Mouse (Mus musculus) kidney, adult 18-20 months (tissue): ENCODE results near the gene Auts2.

Experiments
- DNase-seq: peaks from one replicate; pipeline ENCODE4 v3.0.0; 2021

Gene Auts2

DNA sequence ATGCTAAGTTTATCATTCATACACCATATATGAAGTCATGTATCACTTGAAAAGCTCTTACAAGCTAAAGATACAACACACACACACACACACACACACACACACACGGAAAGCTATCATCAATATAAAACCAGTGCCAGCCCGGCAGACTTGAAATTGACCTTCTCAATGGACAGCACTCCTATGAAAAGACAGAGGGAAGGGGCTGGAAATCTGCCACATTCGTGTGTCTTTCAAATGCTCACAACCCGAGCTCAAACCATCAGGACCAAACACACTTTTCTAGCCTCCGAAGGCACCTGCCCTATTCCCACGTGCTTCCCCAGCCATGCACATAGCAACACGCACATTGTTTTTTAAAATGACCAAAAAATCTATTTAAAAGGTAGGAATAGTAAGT lies 308.7 kb downstream of the Auts2 start:
- no peak for DNase-seq

- peak; percentile 49 for DNase-seq
Observed at GRCm38 (mm10) chr5:132231280-132232047, 311.7 kb downstream of the Auts2 start.

- peak; percentile 71 for DNase-seq
Observed at GRCm38 (mm10) chr5:132229644-132230357, 313.3 kb downstream of the Auts2 start.

DNA sequence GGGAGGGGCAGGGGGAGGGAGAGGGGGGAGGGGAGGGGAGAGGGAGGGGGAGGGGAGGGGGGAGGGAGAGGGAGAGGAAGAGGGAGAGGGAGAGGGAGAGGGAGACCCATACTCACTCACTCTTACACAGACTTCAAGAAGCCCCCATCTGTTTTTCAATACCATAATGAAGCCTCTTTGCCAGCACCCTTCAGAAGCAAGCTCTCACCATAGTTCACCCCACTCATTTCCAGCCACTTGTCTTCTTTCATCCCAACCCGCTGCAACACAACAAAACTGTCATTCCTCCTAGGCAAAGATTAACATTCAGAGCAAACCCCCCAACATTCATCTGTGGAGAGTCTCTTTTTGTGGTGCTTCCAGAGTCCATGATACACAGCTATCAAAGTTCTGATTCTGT lies 314.1 kb downstream of the Auts2 start:
- DNase-seq = no peak

- DNase-seq = no peak
Observed at GRCm38 (mm10) chr5:132220376-132220930, 322.7 kb downstream of the Auts2 start.

GRCm38 (mm10) chr5:132216143-132216542 lies 327.0 kb downstream of the Auts2 start:
- DNase-seq = no peak

DNA sequence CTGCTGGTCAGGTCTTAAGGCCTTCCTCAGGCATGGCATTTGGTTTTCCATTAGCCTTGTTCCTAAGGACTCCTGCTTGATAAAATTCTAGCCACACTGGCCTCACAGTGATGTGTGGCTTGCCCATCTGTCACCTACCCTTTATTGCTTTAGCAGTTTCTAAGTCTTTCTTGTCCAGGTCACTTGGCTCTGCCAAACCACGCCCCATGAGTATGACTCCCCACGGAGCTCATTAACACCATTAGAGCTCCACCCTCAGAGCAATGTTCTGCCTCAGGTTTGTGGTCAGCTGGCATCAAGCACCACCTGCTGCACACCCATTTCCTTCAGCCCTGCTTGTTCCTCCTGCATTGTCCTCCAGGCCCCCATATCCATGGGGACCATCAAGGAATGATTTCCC lies 330.7 kb downstream of the Auts2 start:
- DNase-seq = no peak

- DNase-seq = no peak
Observed at GRCm38 (mm10) chr5:132209694-132210093, 333.4 kb downstream of the Auts2 start.

GRCm38 (mm10) chr5:132206220-132206619 lies 336.9 kb downstream of the Auts2 start:
- no peak for DNase-seq

GRCm38 (mm10) chr5:132203846-132204245 lies 339.3 kb downstream of the Auts2 start:
- DNase-seq = no peak

DNA sequence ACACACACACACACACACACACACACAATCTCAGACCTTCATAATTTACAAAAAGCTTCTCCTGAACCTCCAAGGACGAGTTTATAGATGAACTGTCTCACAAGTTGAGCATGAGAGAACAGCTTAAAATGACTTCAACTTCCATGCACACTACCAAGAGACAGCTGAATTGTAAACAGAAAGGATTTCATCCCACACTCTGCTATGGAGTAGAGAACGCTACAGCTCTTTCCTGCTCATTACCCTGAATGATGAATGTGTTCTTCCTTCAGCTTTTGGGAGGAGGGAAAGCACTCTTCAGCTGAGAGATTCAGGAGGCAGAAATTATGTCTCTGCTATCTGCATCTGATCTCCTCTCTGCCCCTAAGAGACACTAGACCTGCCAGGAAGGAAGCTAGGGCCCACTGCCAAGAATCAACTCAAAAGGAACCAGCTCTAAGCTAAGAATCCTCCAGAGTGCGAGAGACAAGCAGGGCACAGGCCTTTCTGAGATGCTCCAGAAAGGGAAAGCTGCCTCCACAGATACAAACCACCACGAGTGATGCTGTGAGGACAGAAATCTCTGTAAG lies 342.0 kb downstream of the Auts2 start:
- peak; percentile 14 for DNase-seq

- DNase-seq = no peak
Observed at GRCm38 (mm10) chr5:132200595-132200994, 342.5 kb downstream of the Auts2 start.

- DNase-seq = peak; percentile 59
Observed at GRCm38 (mm10) chr5:132195048-132195533, 348.1 kb downstream of the Auts2 start.

DNA sequence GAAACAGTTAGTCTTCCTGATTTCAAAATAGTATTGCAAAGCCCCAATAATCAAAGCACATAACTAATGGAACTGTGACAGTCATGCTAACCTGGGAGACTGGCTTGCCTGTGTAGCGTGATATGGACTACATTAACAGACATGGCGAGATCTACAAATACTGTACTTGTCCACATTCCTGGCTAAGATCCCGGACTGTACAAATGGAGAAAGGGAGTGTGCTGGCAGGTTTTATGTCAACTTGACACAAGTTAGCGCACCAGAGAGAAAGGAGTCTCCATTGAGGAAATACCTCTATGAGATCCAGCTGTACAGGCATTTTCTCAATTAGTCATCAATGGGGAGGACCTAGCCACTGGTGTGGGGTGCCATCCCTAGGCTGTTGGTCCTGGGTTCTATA lies 353.0 kb downstream of the Auts2 start:
- no peak for DNase-seq

DNA sequence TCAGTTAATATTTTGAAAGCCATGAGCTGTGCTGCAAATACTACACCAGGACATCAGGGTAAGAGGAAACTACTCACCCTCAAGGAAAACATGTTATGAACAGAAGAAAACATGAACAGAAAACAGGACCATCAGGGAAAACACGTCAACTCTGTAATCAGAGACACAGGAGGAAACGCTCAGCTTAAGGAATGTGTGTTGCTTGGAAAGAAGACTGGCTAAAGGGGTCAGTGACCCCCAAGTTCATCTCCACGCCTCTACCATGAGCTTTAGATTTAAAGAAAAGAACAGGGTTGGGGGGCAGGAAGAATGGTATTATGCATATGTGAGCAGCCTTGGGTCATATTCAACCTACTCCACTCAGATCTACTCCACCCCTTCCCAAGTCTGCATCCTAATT lies 356.5 kb downstream of the Auts2 start:
- DNase-seq = no peak

DNA sequence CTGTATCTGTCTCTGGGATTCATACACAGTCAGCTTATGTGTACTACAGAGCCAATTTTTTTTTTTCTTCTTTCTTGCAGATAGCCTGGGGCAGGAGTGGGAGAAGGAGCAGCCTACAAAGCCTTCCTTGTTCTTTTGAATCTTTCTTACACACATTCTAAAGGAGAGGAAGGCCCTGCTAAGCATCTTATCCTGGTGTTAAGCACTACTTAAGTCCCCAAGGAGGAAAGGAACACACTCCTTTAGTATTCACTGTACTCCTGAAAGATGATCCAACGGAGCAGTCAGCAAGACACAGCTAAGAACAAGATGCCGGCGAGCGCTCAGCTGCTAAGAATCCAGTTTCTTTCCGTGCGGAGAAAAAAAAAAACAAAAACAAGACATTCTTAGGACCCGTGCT lies 356.9 kb downstream of the Auts2 start:
- DNase-seq = no peak

DNA sequence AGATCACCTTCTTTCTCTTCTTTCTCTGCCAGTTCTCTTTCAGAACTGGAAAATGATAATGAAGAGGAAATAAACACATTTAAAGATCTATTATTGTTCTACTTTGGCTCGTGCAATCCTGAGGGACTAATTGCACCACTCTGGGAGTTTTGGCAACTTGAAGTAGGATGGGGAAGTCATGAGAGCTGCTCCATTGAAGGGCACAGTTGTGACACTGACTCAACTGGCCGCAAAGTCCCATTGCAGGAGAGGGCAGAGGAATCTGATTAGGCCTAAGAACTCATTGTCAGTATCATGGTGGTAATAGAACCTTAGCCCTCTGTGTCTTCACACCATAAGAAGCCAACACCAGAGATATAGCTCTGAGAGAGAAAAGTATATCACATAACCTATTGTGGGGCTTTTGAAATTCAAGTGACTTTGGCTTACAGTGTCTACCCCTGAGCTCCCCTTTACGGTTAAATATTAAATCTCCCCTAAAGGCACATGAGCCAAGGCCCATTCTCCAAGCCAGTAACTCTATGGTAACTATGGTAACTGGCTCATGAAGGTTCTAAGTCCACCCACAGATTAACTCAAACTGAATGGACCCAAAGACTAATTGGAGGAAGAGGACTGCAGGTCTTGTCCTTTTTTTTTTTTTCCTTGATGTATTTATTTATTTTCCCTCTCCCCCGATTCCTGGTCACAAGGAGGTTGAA lies 358.6 kb downstream of the Auts2 start:
- peak; percentile 23 for DNase-seq

GRCm38 (mm10) chr5:132182077-132182476 lies 361.1 kb downstream of the Auts2 start:
- no peak for DNase-seq

DNA sequence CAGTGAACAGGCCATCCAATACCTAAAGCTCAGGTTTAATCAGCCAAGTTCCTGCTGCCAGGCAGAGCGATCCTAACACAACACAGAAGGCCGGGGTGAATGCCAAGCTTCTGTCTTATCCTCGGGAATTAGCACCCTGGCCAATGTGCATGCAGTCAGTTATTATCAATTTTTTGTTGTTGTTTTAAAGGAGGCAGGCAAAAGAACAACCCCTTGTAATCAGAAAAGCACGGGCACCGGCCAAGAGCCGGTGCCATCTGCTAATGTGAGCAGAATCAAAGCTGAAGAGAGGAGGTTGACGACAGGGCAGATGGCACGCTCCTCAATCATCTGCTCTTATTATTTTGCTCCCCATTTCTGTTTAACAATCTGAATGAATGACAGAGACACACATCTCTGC lies 373.1 kb downstream of the Auts2 start:
- no peak for DNase-seq

DNA sequence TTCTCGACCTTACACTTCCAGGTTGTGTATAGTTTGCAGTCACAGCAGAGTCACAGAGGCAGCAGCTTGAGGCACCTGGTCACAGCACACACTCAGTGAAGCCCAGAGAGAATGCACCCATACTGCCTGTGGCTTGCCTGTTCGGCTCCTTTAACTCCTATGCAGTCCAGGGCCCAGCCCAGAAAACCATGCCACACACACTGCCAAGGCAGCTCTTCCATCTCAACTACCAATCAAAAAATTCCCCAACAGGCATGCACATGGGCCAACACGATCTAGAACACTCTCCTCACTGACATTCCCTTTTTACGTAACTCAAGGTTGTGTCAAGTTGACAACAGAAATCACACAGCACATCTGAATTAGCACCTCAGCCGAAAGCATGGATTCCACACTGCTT lies 374.3 kb downstream of the Auts2 start:
- DNase-seq = no peak

- no peak for DNase-seq
Observed at GRCm38 (mm10) chr5:132168224-132168623, 374.9 kb downstream of the Auts2 start.

DNA sequence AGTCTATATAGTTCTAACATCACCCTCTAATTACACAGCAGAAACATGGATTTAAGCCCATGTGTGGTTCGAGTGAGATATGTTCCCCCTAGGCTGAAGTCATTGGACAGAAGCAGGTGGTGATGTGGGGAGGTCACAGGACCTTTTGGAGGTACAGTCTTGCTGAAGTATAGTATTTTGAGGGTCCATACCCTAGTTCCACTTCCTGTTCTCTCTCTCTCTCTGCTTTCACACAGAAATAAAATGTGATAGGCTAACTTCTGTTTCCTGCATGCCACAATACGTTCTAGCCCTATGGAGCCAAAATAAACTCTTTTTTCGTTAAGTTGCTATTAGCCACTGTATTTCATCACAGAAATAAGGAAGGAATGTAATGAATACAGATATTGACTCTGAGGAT lies 376.6 kb downstream of the Auts2 start:
- no peak for DNase-seq

- no peak for DNase-seq
Observed at GRCm38 (mm10) chr5:132163960-132164359, 379.2 kb downstream of the Auts2 start.
